Mouse (Mus musculus): ENCODE results near the gene Gm20388. TPM values are rescaled to one million over a fixed set of nuclear protein-coding genes. Genes with fewer than 3 reads are reported as not detected.
"Not testable (repeated sequence)": the region's sequence is repeated elsewhere in the genome, so short reads cannot be mapped to it uniquely, and the experiment has no call there.

Gene Gm20388
- polyA plus RNA-seq, 1 experiment from 2014 or later = 7.4 TPM

DNA sequence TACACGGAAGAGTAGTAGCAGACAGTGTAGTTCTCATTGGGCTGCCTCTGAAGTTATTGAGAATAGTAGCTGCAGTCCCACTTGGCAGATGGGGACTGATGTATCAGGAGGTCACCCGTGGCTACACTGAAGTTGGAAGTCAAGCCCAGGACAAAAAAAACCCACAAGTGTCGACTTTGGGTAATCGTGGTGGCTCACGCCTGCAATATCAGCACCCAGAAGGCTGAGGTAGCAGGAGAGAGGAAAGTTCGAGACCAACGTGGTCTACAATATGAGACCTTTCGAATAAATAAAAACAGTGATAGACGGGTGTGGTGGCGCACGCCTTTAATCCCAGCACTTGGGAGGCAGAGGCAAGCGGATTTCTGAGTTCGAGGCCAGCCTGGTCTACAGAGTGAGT, 1674.1 kb downstream of the Gm20388 start:
- H3K4me3 ChIP-seq (replicated peaks) = peak overlapping the region; percentile 63
- WGBS = 46% methylated on average over 13 of the region's 13 CpGs
- H3K27me3 ChIP-seq = 0 out of 2 replicates have a peak, but pooled peaks cover 5% of the 10 kb centered on the region
- H3K27ac ChIP-seq = peak overlapping the region; percentile 30; the same call in 1 of the 2 replicates
- no peaks in the 10 kb centered on the region for H3K36me3 ChIP-seq
- H3K4me1 ChIP-seq = peaks cover 8% of the 10 kb centered on the region
- peak overlapping the region; percentile 82 for H3K4me2 ChIP-seq
- H3K9me3 ChIP-seq (replicated peaks) = no peaks in the 10 kb centered on the region
- ATAC-seq (replicated peaks; ENCODE audit: low FRiP score) = no peak
- H3K9ac ChIP-seq = peak overlapping the region; percentile 63; the same call in 1 of the 2 replicates

DNA sequence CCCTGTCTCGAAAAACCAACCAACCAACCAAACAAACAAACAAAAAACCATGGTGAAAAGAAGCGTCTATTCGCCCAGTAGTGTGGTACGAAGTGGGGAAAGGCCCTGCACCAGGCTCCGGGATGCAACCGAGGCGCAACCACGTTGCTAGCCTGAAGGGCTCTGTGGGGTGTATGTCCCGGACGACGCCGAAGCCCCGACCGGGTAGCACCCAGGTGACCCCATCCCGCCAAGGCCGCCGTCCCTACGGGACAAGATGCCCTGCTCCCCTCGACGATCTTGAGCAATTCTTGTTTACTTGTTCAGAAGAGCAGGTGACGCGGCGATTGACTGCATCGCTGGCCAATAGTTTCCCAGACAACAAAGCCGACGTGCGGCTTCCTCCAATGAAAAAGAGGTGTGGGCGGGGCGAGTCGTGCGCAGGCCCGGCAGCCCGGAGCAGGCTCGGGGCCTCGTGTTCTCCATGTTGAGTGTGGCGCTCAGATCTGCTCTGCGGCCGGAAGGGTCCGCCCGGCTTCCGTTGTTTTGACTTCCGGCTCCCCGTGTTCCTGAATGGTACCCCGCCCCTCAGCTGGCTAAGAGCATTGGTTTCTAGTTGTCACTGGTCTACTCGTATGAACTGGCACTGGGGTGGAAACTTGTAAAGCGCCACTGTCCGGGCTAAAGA, 1674.7 kb downstream of the Gm20388 start:
- H3K36me3 ChIP-seq = no peaks in the 10 kb centered on the region
- ATAC-seq (replicated peaks; ENCODE audit: low FRiP score) = peak; percentile 95
- WGBS = 1% methylated on average over 47 of the region's 47 CpGs
- peak overlapping the region; percentile 63 for H3K4me3 ChIP-seq (replicated peaks)
- H3K4me1 ChIP-seq = peaks cover 12% of the 10 kb centered on the region
- peak overlapping the region; percentile 63 for H3K9ac ChIP-seq
- H3K9me3 ChIP-seq (replicated peaks) = no peaks in the 10 kb centered on the region
- peak overlapping the region; percentile 30; the same call in 1 of the 2 replicates for H3K27ac ChIP-seq
- 0 out of 2 replicates have a peak, but pooled peaks cover 5% of the 10 kb centered on the region for H3K27me3 ChIP-seq
- peak overlapping the region; percentile 82 for H3K4me2 ChIP-seq

DNA sequence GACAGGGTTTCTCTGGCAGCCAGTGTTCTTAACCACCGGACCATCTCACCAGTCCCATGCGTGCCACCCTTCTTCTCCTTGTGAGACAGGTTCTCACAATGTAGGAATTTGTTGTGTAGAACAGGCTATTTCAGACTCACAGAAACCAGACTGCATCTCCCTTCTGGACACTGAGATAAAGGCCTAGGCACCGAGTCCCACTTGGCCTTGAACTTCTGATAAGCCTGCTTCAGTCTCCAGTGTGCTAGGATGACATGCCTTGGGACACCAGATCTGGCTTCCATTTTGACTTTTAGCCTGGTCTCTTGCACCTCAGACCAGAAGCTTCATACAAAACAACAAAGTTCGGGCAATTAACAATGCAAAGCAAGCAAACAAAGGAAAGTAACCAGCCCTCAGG, 1678.1 kb downstream of the Gm20388 start:
- peaks cover 37% of the 10 kb centered on the region for H3K4me1 ChIP-seq
- no peaks in the 10 kb centered on the region for H3K27me3 ChIP-seq
- no peak overlapping the region for H3K4me3 ChIP-seq (replicated peaks)
- ATAC-seq (replicated peaks; ENCODE audit: low FRiP score) = no peak
- H3K27ac ChIP-seq = no peak overlapping the region
- H3K4me2 ChIP-seq = no peak overlapping the region
- no peaks in the 10 kb centered on the region for H3K9me3 ChIP-seq (replicated peaks)
- 87% methylated on average over 4 of the region's 4 CpGs for WGBS
- H3K9ac ChIP-seq = no peak overlapping the region
- H3K36me3 ChIP-seq = peaks cover 6% of the 10 kb centered on the region

DNA sequence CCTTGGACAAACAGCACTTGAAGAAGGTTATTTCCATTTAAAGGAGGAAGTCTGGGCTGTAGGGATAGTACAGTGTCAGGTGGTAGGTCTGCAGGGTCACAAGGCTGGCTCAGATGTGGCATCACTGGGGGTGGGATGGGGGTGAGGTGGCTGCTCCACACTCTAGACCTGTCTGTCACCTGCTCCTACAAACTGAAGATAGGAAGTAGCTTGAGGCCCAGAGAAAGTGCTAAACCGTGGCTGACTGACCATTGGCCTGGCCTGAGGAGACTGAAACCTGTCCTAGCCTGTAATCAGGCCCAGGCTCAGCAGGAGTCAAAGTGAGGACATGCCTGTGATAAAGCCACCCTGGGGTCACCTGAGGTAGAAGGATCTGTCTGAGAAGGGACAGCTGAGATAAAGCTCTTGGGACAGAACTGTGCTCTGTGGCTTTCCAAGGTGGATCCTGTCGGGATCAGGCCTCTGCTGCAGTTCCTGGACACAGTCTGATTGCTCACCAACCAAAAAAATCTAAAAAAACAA, 1678.6 kb downstream of the Gm20388 start:
- Histone ChIP-seq H3K9ac (no peak overlapping the region), H3K27me3 (no peaks in the 10 kb centered on the region), H3K9me3 (replicated peaks) (no peaks in the 10 kb centered on the region), H3K4me1 (peaks cover 37% of the 10 kb centered on the region), H3K4me3 (replicated peaks) (peak overlapping the region; percentile 98; the same call in 1 of the 2 replicates), H3K36me3 (peaks cover 12% of the 10 kb centered on the region), H3K27ac (no peak overlapping the region), H3K4me2 (peak overlapping the region; percentile 92; the same call in 1 of the 2 replicates)
- ATAC-seq (replicated peaks; ENCODE audit: low FRiP score) = no peak
- WGBS = 43% methylated on average over 2 of the region's 2 CpGs

DNA sequence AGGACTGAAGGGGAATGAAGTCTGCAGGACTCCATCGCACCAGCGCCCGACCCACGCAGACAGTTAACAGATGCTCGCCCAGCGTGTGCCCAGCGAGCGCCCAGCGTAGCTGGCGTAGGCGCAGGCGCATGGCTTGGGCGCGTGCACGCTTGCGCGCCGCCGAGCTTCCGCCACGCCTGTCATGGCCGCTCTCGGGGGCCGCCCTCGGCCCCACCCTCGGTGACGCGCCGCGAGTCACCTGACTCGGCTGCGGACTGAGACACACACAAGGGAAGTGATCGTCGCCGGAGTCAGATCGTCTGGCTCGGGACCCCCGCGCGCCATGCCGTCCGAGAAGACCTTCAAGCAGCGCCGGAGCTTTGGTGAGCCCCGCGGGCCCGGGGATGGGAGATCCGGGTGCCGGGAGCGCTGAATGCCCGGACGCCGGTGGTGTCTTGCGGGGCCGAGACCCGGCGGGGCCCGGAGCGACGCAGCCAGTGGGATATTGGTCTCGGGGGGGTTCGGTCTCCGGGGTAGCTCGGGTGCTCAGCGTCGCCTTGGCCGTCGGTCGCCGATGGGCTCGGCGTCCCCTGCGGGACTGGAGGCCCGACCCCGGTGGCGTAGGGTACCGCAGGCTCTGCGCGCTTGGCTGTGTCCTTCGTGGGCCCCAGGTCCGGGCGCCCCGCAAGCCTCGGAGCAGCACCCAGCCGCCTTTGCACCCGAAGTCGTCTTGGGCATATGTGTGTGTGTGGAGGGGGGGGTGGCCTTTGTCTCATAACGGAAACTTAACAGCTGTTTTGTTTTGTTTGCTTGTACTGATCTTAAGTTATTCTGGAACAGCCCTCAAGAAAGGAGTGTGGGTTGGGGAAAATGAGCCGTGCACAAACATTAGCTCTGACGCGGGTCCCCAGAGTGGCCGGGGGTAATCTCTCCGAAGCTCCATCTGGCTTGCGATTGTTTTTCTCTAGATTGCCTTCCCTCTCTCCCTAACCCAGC, 1679.8 kb downstream of the Gm20388 start, which contains the start of gene Map1lc3b:
TSS of gene Map1lc3b (plus strand) at position 159 of the 975 bp plus-strand sequence.
- H3K4me2 ChIP-seq = peak within 1 kb of the TSS; percentile 92
- H3K9ac ChIP-seq = peak within 1 kb of the TSS; percentile 98
- H3K9me3 ChIP-seq (replicated peaks) = no peaks in the 10 kb centered on the region
- H3K36me3 ChIP-seq = peaks cover 24% of the 10 kb centered on the region
- H3K27me3 ChIP-seq = no peaks in the 10 kb centered on the region
- WGBS = under 1% methylated on average over 94 of the region's 94 CpGs
- peak within 1 kb of the TSS; percentile 75 for H3K27ac ChIP-seq
- ATAC-seq (replicated peaks; ENCODE audit: low FRiP score) = peak; percentile 89
- H3K4me3 ChIP-seq (replicated peaks) = peak within 1 kb of the TSS; percentile 98
- H3K4me1 ChIP-seq = peaks cover 32% of the 10 kb centered on the region

DNA sequence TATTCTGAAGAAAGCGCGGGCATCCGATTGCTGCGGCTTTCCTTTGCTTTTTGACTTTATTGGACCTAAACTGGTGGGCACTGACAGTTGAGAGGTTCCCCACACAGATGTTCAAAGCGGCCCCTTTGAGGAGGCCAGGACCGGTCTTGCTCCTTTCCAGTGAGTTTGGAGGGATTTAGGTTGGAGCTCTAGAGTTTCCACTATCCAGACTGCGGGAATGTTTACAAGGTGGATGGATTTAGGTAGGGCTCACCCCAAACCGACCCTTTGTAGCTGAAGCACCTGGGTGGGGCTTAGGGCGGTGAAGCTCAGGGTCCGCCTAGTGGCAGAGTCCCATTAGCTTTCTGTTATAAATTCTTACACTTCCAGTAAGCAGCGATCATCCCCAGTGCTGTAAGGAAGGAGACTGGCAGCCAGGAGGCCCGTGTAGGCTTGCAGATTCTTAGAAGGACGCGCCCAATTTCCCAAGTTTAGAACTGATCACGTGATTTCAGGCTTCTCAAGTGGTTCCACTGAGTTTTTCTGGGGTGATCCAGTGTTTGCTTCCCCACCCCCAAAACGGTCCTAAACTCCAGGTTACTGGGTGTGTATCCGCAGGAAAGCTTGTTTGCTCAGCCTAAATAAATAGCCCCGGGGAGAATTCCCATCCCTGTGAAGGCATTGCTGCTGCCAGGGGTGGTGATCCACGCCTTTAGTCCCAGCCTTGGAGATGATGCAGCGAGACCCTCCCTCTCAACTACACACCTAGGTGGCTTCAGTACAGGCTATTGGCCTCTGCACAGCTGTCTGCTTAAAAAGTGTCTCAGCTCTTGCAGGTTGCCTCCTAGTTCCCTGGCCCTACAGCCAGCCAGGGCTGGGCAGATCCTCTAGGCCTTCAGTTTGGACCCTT, 1680.8 kb downstream of the Gm20388 start:
- H3K9ac ChIP-seq = peak overlapping the region; percentile 98
- H3K27me3 ChIP-seq = no peaks in the 10 kb centered on the region
- ATAC-seq (replicated peaks; ENCODE audit: low FRiP score) = peak; percentile 24
- H3K36me3 ChIP-seq = peaks cover 33% of the 10 kb centered on the region
- H3K4me3 ChIP-seq (replicated peaks) = peak overlapping the region; percentile 98
- no peaks in the 10 kb centered on the region for H3K9me3 ChIP-seq (replicated peaks)
- H3K27ac ChIP-seq = peak overlapping the region; percentile 75
- WGBS = 12% methylated on average over 20 of the region's 20 CpGs
- peak overlapping the region; percentile 92 for H3K4me2 ChIP-seq
- H3K4me1 ChIP-seq = peaks cover 32% of the 10 kb centered on the region

DNA sequence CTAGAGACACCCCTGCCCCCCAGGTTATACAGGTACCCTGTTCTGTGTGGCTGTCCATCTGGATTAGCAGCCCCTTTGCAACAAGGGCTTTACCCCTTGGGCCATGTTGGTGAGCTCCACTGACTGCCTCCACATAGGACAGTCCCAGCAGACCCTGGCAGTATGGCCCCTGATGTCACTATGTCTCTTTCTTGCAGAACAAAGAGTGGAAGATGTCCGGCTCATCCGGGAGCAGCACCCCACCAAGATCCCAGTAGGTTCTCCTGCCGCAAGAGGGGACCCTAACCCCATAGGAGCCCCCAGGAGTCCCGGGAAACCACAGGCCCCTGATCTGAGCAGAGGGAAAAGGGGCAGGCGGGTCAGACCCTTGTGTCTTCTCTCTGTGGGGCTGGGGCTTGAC, 1682.7 kb downstream of the Gm20388 start:
- WGBS = 87% methylated on average over 5 of the region's 5 CpGs
- no peak for ATAC-seq (replicated peaks; ENCODE audit: low FRiP score)
- Histone ChIP-seq H3K4me1 (peaks cover 32% of the 10 kb centered on the region), H3K9me3 (replicated peaks) (no peaks in the 10 kb centered on the region), H3K9ac (no peak overlapping the region), H3K27me3 (no peaks in the 10 kb centered on the region), H3K4me2 (no peak overlapping the region), H3K36me3 (peaks cover 49% of the 10 kb centered on the region), H3K27ac (no peak overlapping the region), H3K4me3 (replicated peaks) (no peak overlapping the region)

DNA sequence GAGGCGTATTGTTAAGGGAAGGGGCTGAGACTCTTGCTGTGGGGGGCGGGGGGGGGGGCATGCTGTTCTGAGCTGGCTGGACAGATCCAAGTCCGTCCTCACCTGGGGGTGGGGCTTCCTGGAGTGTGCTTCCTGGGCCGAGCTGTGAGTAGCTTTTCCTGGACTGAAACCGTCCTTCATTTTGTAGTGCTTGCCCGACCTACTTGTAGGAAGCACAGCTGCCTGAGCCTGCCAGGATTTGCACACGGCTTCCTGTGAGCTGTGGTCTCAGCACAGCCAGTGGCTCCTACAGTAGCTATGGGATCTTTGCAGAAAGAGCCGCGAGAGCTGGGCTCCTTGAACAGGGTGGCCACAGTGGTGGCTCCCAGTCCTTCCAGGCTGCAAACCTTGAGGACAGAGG, 1683.3 kb downstream of the Gm20388 start:
- peaks cover 53% of the 10 kb centered on the region for H3K36me3 ChIP-seq
- H3K27ac ChIP-seq = 0 out of 2 replicates have a peak overlapping the region, but pooled peaks have one; percentile 45
- 76% methylated on average over 9 of the region's 9 CpGs for WGBS
- H3K4me3 ChIP-seq (replicated peaks) = no peak overlapping the region
- no peak for ATAC-seq (replicated peaks; ENCODE audit: low FRiP score)
- H3K4me2 ChIP-seq = no peak overlapping the region
- no peaks in the 10 kb centered on the region for H3K9me3 ChIP-seq (replicated peaks)
- no peak overlapping the region for H3K9ac ChIP-seq
- H3K4me1 ChIP-seq = peaks cover 32% of the 10 kb centered on the region
- H3K27me3 ChIP-seq = no peaks in the 10 kb centered on the region

DNA sequence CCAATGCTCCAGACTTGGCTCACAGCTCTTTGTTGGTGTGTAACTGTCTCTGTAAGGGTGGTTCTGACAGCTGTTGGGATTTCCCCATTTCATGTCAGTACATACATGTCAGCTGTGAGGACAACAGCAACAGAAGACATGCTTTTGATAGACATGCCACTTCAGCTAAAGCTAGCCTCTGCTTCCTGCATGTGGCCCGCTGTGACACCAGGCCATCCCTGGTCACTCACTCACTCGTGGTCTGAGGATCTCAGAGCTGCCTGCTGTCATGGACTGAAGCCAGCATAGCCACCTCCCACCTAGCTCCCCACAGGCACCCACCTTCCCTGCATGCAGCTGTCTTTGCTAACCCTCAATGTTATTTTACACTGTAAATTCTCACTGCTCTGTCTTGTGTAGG, 1686.9 kb downstream of the Gm20388 start:
- not testable (repeated sequence) for H3K27me3 ChIP-seq; H3K4me1 ChIP-seq; ATAC-seq (replicated peaks; ENCODE audit: low FRiP score); H3K4me2 ChIP-seq; H3K27ac ChIP-seq; H3K9ac ChIP-seq; H3K9me3 ChIP-seq (replicated peaks); H3K4me3 ChIP-seq (replicated peaks)
- 77% methylated on average over 2 of the region's 2 CpGs for WGBS
- H3K36me3 ChIP-seq = peaks cover 86% of the 10 kb centered on the region

DNA sequence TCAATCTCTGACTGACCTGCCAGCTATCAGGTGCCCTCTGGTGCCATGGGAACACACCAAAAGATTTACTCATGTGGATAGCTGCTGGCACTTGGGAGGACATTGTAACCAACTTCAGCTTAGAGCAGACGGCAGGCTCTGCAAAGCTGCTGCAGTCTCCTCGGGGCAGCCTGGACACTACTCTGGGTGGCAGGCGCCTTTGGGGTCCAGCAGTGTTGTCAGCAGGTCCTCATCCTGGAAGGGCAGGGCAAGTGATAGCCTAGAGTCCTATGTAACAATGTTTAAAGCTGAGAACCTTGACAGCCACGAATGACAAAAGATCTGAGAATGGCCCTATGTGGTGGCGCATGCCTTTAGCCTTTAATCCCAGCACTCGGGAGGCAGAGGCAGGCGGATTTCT, 1687.5 kb downstream of the Gm20388 start:
- no peak overlapping the region for H3K4me3 ChIP-seq (replicated peaks)
- H3K9me3 ChIP-seq (replicated peaks) = no peaks in the 10 kb centered on the region
- H3K36me3 ChIP-seq = peaks cover 92% of the 10 kb centered on the region
- 86% methylated on average over 7 of the region's 7 CpGs for WGBS
- no peak for ATAC-seq (replicated peaks; ENCODE audit: low FRiP score)
- H3K27ac ChIP-seq = no peak overlapping the region
- peaks cover 5% of the 10 kb centered on the region for H3K4me1 ChIP-seq
- no peak overlapping the region for H3K4me2 ChIP-seq
- no peak overlapping the region for H3K9ac ChIP-seq
- no peaks in the 10 kb centered on the region for H3K27me3 ChIP-seq

DNA sequence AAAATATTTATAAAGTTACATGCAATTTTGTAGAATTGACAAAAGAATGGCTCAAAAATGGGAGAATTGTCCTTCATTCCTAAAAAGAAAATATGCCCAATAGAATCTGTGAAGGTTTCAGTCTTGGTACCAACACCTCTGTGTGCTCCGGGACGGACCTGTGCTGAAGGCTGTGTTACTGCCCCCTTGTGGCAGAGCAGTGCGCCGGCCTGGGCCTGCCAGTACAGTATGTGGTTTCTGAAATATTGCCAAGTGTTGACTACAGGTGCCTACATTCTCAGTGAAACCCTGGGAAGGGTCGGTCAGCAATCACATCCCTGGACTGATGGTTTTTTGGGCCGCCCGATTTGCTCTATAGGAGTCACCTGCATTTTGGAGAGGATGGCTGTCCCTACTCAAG, 1688.3 kb downstream of the Gm20388 start:
- H3K9ac ChIP-seq = no peak overlapping the region
- H3K9me3 ChIP-seq (replicated peaks) = no peaks in the 10 kb centered on the region
- H3K27ac ChIP-seq = no peak overlapping the region
- WGBS = 30% methylated on average over 7 of the region's 7 CpGs
- H3K4me1 ChIP-seq = no peaks in the 10 kb centered on the region; the same call in 1 of the 2 replicates
- no peak overlapping the region for H3K4me3 ChIP-seq (replicated peaks)
- no peaks in the 10 kb centered on the region for H3K27me3 ChIP-seq
- peak; percentile 79; the same call in 1 of the 2 replicates for ATAC-seq (replicated peaks; ENCODE audit: low FRiP score)
- H3K36me3 ChIP-seq = peaks cover 92% of the 10 kb centered on the region
- H3K4me2 ChIP-seq = no peak overlapping the region
